Mouse (Mus musculus) hindbrain, embryonic 16.5 days (tissue): ENCODE measurements around the gene Nufip1. TPM values are rescaled to one million over a fixed set of nuclear protein-coding genes. Genes with fewer than 3 reads are reported as not detected.

ENCODE experiments used
- ATAC-seq: fragments of 200-750 bp; cut with Nextera tagmentation; 2 replicates; pipeline ENCODE4 v1.8.0; 2017; ENCODE audit warnings: moderate TSS enrichment, moderate library complexity
- H3K27ac ChIP-seq: fragments of 300-500 bp; sonication (generic); 2 replicates; pipeline ENCODE4 v1.5.1; 2014; ENCODE audit warnings: low read depth, mild to moderate bottlenecking, control low read depth, low read length, moderate library complexity
- H3K27me3 ChIP-seq: fragments of 300-500 bp; sonication (generic); replicated peaks from 2 replicates; pipeline ENCODE4 v1.6.1; 2014; ENCODE audit warnings: low read length; ENCODE audit not compliant: control insufficient read depth, insufficient read depth
- H3K36me3 ChIP-seq: fragments of 300-500 bp; sonication (generic); 2 replicates; pipeline ENCODE4 v1.6.1; 2014; ENCODE audit warnings: mild to moderate bottlenecking, low read length, moderate library complexity, mixed read lengths; ENCODE audit not compliant: control insufficient read depth, insufficient read depth
- H3K4me1 ChIP-seq: fragments of 300-500 bp; sonication (generic); 2 replicates; pipeline ENCODE4 v1.6.1; 2014; ENCODE audit warnings: low read depth, low read length; ENCODE audit not compliant: control insufficient read depth, insufficient read depth
- H3K4me2 ChIP-seq: fragments of 300-500 bp; sonication (generic); 2 replicates; pipeline ENCODE4 v1.6.1; 2014; ENCODE audit warnings: mild to moderate bottlenecking, low read length, control low read depth, moderate library complexity
- H3K4me3 ChIP-seq: fragments of 300-500 bp; sonication (generic); 2 replicates; pipeline ENCODE4 v1.5.1; 2014; ENCODE audit warnings: mild to moderate bottlenecking, low read length, control low read depth, moderate library complexity
- H3K9ac ChIP-seq: fragments of 300-500 bp; sonication (generic); 2 replicates; pipeline ENCODE4 v1.6.1; 2014; ENCODE audit warnings: low read depth, mild to moderate bottlenecking, control low read depth, low read length, moderate library complexity
- H3K9me3 ChIP-seq: fragments of 300-500 bp; sonication (generic); 2 replicates; pipeline ENCODE4 v1.6.1; 2014; ENCODE audit warnings: mild to moderate bottlenecking, low read length, moderate library complexity; ENCODE audit not compliant: control insufficient read depth
- WGBS: fragments of 180-500 bp; shearing (Covaris S2); extraction: QIAGEN DNeasy Blood & Tissue Kit; methylation state at CpG from one replicate; pipeline ENCODE4 v1.1.7; 2014; 5-methylcytosine and 5-hydroxymethylcytosine counted together
- polyA plus RNA-seq: library from polyadenylated mRNA; unstranded; fragments of >200 nt; fragmentation: Nextera tagmentation; extraction: Ambion mirVana; gene quantifications from 2 replicates; pipeline ENCODE4 v1.2.1, GENCODE M21; 2015

Gene Nufip1
- polyA plus RNA-seq, 1 experiment from 2014 or later, result 12.4 TPM

DNA sequence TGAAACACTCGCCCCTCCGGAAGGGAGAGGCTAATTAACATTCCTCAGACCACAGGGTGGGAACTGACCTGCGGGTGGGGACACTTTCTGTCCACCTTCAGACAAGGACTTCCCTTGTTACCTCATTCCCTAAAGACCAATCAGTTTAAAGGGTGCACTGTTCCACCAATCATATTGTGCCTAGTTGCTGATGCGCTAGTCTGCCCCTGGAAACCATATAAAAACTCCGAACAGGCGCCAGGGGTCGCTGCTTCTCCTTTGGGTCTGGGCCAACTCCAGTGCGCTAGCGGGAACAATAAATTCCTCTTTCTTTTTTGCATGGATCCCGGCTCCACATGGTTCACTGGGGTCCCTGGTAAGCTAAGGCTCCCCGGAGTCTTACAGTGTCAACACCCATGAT, 29.2 kb upstream of the Nufip1 start:
- H3K36me3 ChIP-seq, result no peaks in the 10 kb centered on the region
- H3K4me1 ChIP-seq, result peaks cover 7% of the 10 kb centered on the region
- 73% methylated on average over 11 of the region's 11 CpGs for WGBS
- no peak overlapping the region for H3K9ac ChIP-seq
- H3K4me2 ChIP-seq, result no peak overlapping the region
- no peak for ATAC-seq
- no peaks in the 10 kb centered on the region for H3K9me3 ChIP-seq
- no peak overlapping the region for H3K4me3 ChIP-seq
- H3K27ac ChIP-seq, result no peak overlapping the region
- H3K27me3 ChIP-seq, result no peaks in the 10 kb centered on the region

DNA sequence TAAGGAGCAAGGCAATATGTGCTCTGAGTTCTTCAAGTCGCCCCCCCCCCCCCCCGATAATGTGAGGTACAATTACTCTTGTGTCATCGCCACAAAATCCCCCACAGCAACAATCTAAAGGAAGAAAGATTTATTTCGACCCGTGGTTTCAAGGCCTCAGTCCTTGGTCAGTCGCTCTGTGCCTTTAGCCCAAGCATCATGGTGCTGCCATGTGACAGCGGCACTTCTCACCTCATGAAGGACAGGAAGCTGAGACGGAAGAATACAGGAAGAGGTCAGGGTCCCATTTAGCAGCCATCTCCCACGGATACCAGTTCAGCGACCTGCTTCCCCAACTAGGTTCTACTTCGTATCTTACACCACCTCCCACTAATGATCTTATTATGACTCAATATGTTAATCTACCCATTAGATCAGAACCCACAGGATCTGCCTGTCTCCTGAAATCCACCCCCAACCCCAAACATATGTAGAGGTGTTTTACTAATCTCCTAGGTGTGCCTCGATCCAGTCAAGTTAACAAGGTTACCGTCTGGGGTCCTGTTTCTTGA, 28.5 kb upstream of the Nufip1 start:
- no peaks in the 10 kb centered on the region for H3K36me3 ChIP-seq
- no peaks in the 10 kb centered on the region for H3K9me3 ChIP-seq
- ATAC-seq, result no peak
- no peaks in the 10 kb centered on the region for H3K27me3 ChIP-seq
- WGBS, result 89% methylated on average over 13 of the region's 13 CpGs
- no peaks in the 10 kb centered on the region for H3K4me1 ChIP-seq
- no peak overlapping the region for H3K4me3 ChIP-seq
- H3K9ac ChIP-seq, result no peak overlapping the region
- no peak overlapping the region for H3K27ac ChIP-seq
- no peak overlapping the region for H3K4me2 ChIP-seq

DNA sequence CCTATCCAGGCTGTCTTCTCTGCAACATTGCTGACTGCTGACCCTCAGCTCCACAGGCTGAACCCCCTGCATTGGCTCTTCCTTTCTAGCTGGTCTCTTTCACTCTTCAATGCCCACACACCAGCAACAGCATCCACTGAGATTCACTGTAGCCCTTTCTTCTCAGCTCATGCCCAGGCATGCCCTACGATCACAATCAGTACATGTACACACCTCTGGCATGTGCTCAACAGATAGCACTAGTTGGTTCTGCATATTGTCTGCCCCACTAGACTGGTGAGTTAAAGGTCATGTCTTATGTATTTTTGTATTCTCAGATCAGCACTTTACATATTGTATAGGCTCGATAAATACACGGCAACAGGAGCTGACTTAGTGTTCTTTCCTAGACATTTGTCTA, 26.5 kb upstream of the Nufip1 start:
- no peak overlapping the region for H3K9ac ChIP-seq
- no peaks in the 10 kb centered on the region for H3K27me3 ChIP-seq
- H3K4me1 ChIP-seq, result no peaks in the 10 kb centered on the region
- H3K4me3 ChIP-seq, result no peak overlapping the region
- H3K36me3 ChIP-seq, result 0 out of 2 replicates have a peak, but pooled peaks cover under 1% of the 10 kb centered on the region
- 87% methylated on average over 3 of the region's 3 CpGs for WGBS
- H3K27ac ChIP-seq, result no peak overlapping the region
- H3K9me3 ChIP-seq, result no peaks in the 10 kb centered on the region
- no peak overlapping the region for H3K4me2 ChIP-seq
- no peak for ATAC-seq

DNA sequence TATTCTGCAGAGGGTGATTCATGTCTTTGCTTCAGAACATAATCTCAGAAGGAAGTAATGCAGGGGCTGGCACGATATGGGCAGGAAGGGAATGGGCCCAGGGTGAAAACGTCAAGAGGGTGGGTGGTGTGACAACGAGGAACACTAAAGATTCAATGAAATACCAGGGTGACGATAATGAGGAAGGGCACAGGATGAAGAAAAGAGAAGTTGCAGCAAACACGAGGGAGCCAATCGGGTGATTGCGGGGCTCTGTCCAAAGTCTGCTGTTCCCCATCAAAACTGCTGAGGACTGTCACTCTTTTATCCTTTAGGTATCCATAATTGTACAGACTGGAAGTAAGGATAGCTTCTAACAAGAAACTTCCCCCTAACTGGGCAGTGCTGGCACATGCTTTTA, 13.4 kb upstream of the Nufip1 start:
- peaks cover 32% of the 10 kb centered on the region for H3K36me3 ChIP-seq
- no peak for ATAC-seq
- no peaks in the 10 kb centered on the region for H3K9me3 ChIP-seq
- 93% methylated on average over 7 of the region's 7 CpGs for WGBS
- no peak overlapping the region for H3K4me2 ChIP-seq
- H3K4me1 ChIP-seq, result no peaks in the 10 kb centered on the region
- no peak overlapping the region for H3K9ac ChIP-seq
- H3K27me3 ChIP-seq, result no peaks in the 10 kb centered on the region
- no peak overlapping the region for H3K27ac ChIP-seq
- H3K4me3 ChIP-seq, result no peak overlapping the region

DNA sequence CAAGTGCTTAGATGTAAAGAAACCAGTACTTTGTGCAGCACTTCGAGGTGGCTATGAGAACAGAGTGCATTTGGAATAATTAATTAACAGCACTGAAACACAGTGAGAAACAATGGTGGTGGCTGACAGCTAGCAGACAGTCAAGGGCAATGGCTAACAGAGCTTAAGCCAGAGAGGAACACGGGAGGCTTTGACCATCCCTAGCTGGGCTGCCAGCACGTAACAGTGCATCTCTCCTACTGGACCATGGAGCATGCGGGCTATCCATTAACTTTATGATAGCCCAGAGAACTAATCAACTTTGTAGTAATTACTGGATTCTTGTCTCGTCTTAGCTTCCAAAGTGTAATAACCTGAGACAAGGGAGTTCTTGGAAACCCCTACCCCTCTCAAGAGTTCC, 12.9 kb upstream of the Nufip1 start:
- H3K27ac ChIP-seq, result no peak overlapping the region
- no peak overlapping the region for H3K4me3 ChIP-seq
- no peak for ATAC-seq
- 95% methylated on average over 5 of the region's 5 CpGs for WGBS
- no peak overlapping the region for H3K4me2 ChIP-seq
- no peaks in the 10 kb centered on the region for H3K27me3 ChIP-seq
- H3K9me3 ChIP-seq, result no peaks in the 10 kb centered on the region
- no peaks in the 10 kb centered on the region for H3K4me1 ChIP-seq
- H3K9ac ChIP-seq, result no peak overlapping the region
- H3K36me3 ChIP-seq, result peaks cover 32% of the 10 kb centered on the region

DNA sequence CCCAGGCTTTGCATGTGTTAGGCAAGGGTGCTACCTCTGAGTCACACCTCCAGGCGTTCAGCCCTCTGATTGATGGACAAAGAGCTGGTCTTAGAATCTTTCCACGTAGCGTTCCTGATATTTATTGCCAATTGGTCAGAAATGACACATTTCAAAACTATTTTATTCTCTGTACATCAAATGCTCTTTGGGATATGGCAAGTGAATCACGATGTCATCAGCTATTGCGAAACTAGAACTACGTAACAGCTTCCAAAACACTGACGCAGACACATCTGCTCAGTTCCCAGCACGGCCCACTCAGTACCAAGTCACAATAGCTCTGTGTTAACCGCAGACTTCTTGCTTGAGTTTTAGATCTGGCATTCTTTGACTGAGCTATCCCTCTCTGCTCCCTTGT, 11.1 kb upstream of the Nufip1 start:
- H3K27ac ChIP-seq, result no peak overlapping the region
- no peaks in the 10 kb centered on the region for H3K9me3 ChIP-seq
- H3K9ac ChIP-seq, result no peak overlapping the region
- no peak overlapping the region for H3K4me3 ChIP-seq
- H3K4me2 ChIP-seq, result no peak overlapping the region
- no peaks in the 10 kb centered on the region for H3K27me3 ChIP-seq
- H3K4me1 ChIP-seq, result no peaks in the 10 kb centered on the region
- ATAC-seq, result no peak
- H3K36me3 ChIP-seq, result peaks cover 27% of the 10 kb centered on the region
- WGBS, result 98% methylated on average over 9 of the region's 9 CpGs

DNA sequence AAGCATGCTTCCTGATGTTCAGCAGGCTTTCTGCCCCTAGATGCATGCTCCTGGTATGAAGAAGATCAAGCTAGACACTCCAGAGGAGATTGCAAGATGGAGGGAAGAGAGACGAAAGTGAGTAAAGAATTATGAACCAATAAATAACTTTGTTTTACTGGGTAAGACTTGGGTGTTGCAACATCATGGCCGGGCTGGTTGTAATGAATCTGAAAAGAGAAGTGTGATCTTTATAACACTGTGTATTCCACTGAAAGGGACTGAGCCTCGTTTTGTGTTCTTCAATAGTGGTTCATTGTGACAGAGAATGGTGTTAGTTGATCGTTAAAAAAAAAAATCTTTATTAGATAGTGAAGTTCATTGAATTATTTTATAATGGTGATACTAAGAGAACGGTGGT, 5.1 kb downstream of the Nufip1 start:
- Histone ChIP-seq H3K4me2 (no peak overlapping the region), H3K36me3 (peaks cover 25% of the 10 kb centered on the region), H3K27me3 (no peaks in the 10 kb centered on the region), H3K9ac (no peak overlapping the region), H3K9me3 (no peaks in the 10 kb centered on the region), H3K4me3 (no peak overlapping the region), H3K27ac (no peak overlapping the region), H3K4me1 (peaks cover 12% of the 10 kb centered on the region)
- ATAC-seq, result no peak
- WGBS, result 93% methylated on average over 5 of the region's 5 CpGs

DNA sequence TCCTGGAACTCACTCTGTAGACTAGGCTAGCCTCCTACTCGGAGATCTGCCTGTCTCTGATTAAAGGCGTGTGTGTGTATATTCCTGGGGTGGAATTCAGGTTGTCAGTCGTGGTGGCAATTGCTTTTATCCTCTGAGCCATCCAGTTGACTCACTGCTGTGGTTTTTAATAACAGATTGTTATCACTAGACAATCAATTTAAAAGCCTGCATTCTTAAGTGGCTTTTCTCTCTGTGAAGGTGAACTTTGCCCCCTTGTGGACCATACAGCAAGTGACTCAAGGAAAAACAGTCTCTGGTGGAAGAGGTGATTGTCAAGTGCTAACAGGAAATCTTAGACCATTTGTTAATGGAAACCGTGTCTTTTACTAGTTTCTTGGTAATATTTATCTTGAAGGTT, 8.3 kb downstream of the Nufip1 start:
- H3K9me3 ChIP-seq, result no peaks in the 10 kb centered on the region

DNA sequence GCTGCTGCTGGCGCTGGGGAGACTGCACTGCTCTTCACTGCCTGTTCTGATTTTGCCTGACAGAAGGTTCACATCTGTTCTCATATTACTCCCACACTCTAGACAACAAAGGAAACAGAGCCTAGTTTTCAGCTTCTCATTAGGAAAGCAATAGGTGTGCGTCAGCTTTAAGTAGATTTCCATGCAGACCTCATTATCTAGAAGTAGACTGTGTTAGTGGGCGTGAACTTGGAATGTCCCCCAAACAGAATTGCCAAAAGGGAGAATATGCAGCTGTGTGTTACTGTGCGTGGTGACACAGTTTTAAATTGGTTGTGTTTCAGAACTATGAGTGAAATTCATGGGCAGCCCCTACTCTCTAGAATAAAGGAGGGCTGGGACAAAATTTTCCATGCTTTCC, 9.8 kb downstream of the Nufip1 start:
- Histone ChIP-seq H3K4me2 (no peak overlapping the region), H3K36me3 (peaks cover 21% of the 10 kb centered on the region), H3K9ac (no peak overlapping the region), H3K4me3 (no peak overlapping the region), H3K4me1 (no peaks in the 10 kb centered on the region), H3K9me3 (no peaks in the 10 kb centered on the region), H3K27me3 (no peaks in the 10 kb centered on the region), H3K27ac (no peak overlapping the region)
- 83% methylated on average over 4 of the region's 4 CpGs for WGBS
- no peak for ATAC-seq

More for the DNA sequence above, 8.3 kb downstream of the Nufip1 start:
- no peak overlapping the region for H3K4me3 ChIP-seq
- H3K4me1 ChIP-seq, result no peaks in the 10 kb centered on the region
- no peak overlapping the region for H3K4me2 ChIP-seq
- 73% methylated on average over 4 of the region's 4 CpGs for WGBS
- no peaks in the 10 kb centered on the region for H3K27me3 ChIP-seq
- H3K27ac ChIP-seq, result no peak overlapping the region
- peaks cover 26% of the 10 kb centered on the region for H3K36me3 ChIP-seq
- no peak for ATAC-seq
- no peak overlapping the region for H3K9ac ChIP-seq
